Mouse (Mus musculus) forebrain, postnatal 0 days (tissue): Measurements from ENCODE around the gene Exoc3l. TPM values are rescaled to one million over a fixed set of nuclear protein-coding genes. Genes with fewer than 3 reads are reported as not detected.

ENCODE experiments used
- ATAC-seq: fragments of 200-750 bp; cut with Nextera tagmentation; 2 replicates; pipeline ENCODE4 v1.8.0; 2017; ENCODE audit warnings: mild to moderate bottlenecking, moderate library complexity
- DNase-seq: peaks from one replicate; pipeline ENCODE4 v3.0.0-alpha.2; 2015
- H3K27ac ChIP-seq: fragments of 300-500 bp; sonication (generic); 2 replicates; pipeline ENCODE4 v1.5.1; 2014; ENCODE audit warnings: low read depth, mild to moderate bottlenecking, antibody characterized with exemption, low read length, moderate library complexity, mixed read lengths
- H3K27me3 ChIP-seq: fragments of 300-500 bp; sonication (generic); 2 replicates; pipeline ENCODE4 v1.6.1; 2014; ENCODE audit warnings: mild to moderate bottlenecking, low read length, mixed read lengths; ENCODE audit not compliant: insufficient read depth
- H3K36me3 ChIP-seq: fragments of 300-500 bp; sonication (generic); 2 replicates; pipeline ENCODE4 v1.6.1; 2014; ENCODE audit warnings: mild to moderate bottlenecking, moderate library complexity; ENCODE audit not compliant: insufficient read depth
- H3K4me1 ChIP-seq: fragments of 300-500 bp; sonication (generic); 2 replicates; pipeline ENCODE4 v1.6.1; 2014; ENCODE audit warnings: antibody characterized with exemption; ENCODE audit not compliant: insufficient read depth
- H3K4me2 ChIP-seq: fragments of 300-500 bp; sonication (generic); 2 replicates; pipeline ENCODE4 v1.6.1; 2014; ENCODE audit warnings: low read depth, mild to moderate bottlenecking, moderate library complexity
- H3K4me3 ChIP-seq: fragments of 300-500 bp; sonication (generic); 2 replicates; pipeline ENCODE4 v1.5.1; 2014; ENCODE audit warnings: low read depth, low read length, mixed read lengths
- H3K9ac ChIP-seq: fragments of 300-500 bp; sonication (generic); 2 replicates; pipeline ENCODE4 v1.6.1; 2014; ENCODE audit warnings: mild to moderate bottlenecking
- H3K9me3 ChIP-seq: fragments of 300-500 bp; sonication (generic); 2 replicates; pipeline ENCODE4 v1.6.1; 2016; ENCODE audit warnings: low read length
- CTCF ChIP-seq: sonication (generic); IDR thresholded peaks from 2 replicates; pipeline ENCODE4 v1.5.1; 2016; ENCODE audit warnings: antibody characterized with exemption, control low read depth, low read depth
- WGBS: fragments of 180-500 bp; shearing (Covaris S2); extraction: QIAGEN DNeasy Blood & Tissue Kit; methylation state at CpG from one replicate; pipeline ENCODE4 v1.1.7; 2014; 5-methylcytosine and 5-hydroxymethylcytosine counted together
- polyA plus RNA-seq: library from polyadenylated mRNA; unstranded; fragments of >200 nt; fragmentation: Nextera tagmentation; extraction: Ambion mirVana; gene quantifications from 2 replicates; pipeline ENCODE4 v1.2.1, GENCODE M21; 2015
- total RNA-seq: library from RNA; depleted of rRNA; stranded (reverse); fragments of >200 nt; gene quantifications from 2 replicates; pipeline ENCODE4 v1.2.3, GENCODE M21; 2014

Gene Exoc3l
- total and polyA plus RNA-seq, 2 experiments from 2014 or later: 2.7 to 7.5 TPM

GRCm38 (mm10) chr8:105326141-105326672 is 30.3 kb upstream of the Exoc3l start, which contains the start of the genes Lrrc29 and Tmem208:
Lrrc29 (minus strand) TSS chr8:105326278.
Tmem208 (plus strand) TSS chr8:105326354.
- peak; percentile 67 for TF ChIP-seq CTCF

GRCm38 (mm10) chr8:105325641-105326093 is 29.8 kb upstream of the Exoc3l start:
- Histone ChIP-seq H3K36me3 (peaks cover 35% of the 10 kb centered on the region), H3K4me2 (peak overlapping the region; percentile 90), H3K9ac (peak overlapping the region; percentile 80), H3K9me3 (no peaks in the 10 kb centered on the region), H3K27ac (peak overlapping the region; percentile 84), H3K27me3 (no peaks in the 10 kb centered on the region), H3K4me1 (peaks cover 16% of the 10 kb centered on the region), H3K4me3 (peak overlapping the region; percentile 57)
- no peak for DNase-seq
- WGBS: 2% methylated on average over 12 of the region's 12 CpGs
- TF ChIP-seq CTCF: 0 out of 2 replicates have a peak, but pooled peaks have one; percentile 4
- ATAC-seq: peak; percentile 33

More at GRCm38 (mm10) chr8:105326141-105326672, 30.3 kb upstream of the Exoc3l start, which contains the start of the genes Lrrc29 and Tmem208:
- WGBS: 2% methylated on average over 36 of the region's 36 CpGs
- peaks cover 16% of the 10 kb centered on the region for H3K4me1 ChIP-seq
- no peaks in the 10 kb centered on the region for H3K9me3 ChIP-seq
- no peaks in the 10 kb centered on the region for H3K27me3 ChIP-seq
- peak within 1 kb of the TSS; percentile 57 for H3K4me3 ChIP-seq
- DNase-seq (peak; percentile 97), ATAC-seq (peak; percentile 97)
- peak within 1 kb of the TSS; percentile 84 for H3K27ac ChIP-seq
- H3K9ac ChIP-seq: peak within 1 kb of the TSS; percentile 80
- H3K36me3 ChIP-seq: peaks cover 39% of the 10 kb centered on the region
- H3K4me2 ChIP-seq: peak within 1 kb of the TSS; percentile 90

- no peak for ATAC-seq
- Histone ChIP-seq H3K4me3 (no peak overlapping the region), H3K9ac (no peak overlapping the region), H3K4me1 (peaks cover 16% of the 10 kb centered on the region), H3K4me2 (no peak overlapping the region), H3K9me3 (no peaks in the 10 kb centered on the region), H3K36me3 (peaks cover 27% of the 10 kb centered on the region), H3K27me3 (no peaks in the 10 kb centered on the region), H3K27ac (no peak overlapping the region)
- WGBS: 92% methylated on average over 4 of the region's 4 CpGs
- no peak for TF ChIP-seq CTCF
- DNase-seq: no peak
These were observed 27.3 kb upstream of the Exoc3l start for GRCm38 (mm10) chr8:105323183-105323582.

GRCm38 (mm10) chr8:105318662-105319190 is 22.8 kb upstream of the Exoc3l start:
- Histone ChIP-seq H3K9me3 (no peaks in the 10 kb centered on the region), H3K4me3 (no peak overlapping the region), H3K27me3 (no peaks in the 10 kb centered on the region), H3K36me3 (peaks cover 62% of the 10 kb centered on the region), H3K9ac (no peak overlapping the region), H3K4me2 (no peak overlapping the region), H3K27ac (no peak overlapping the region), H3K4me1 (no peaks in the 10 kb centered on the region)
- 84% methylated on average over 11 of the region's 11 CpGs for WGBS
- no peak for ATAC-seq
- DNase-seq: no peak
- TF ChIP-seq CTCF: no peak

- no peak for ATAC-seq
- no peak overlapping the region for H3K27ac ChIP-seq
- H3K36me3 ChIP-seq: peaks cover 68% of the 10 kb centered on the region
- H3K27me3 ChIP-seq: no peaks in the 10 kb centered on the region
- DNase-seq: no peak
- no peak overlapping the region for H3K4me2 ChIP-seq
- H3K4me3 ChIP-seq: no peak overlapping the region
- no peaks in the 10 kb centered on the region for H3K4me1 ChIP-seq
- no peak overlapping the region for H3K9ac ChIP-seq
- 76% methylated on average over 4 of the region's 4 CpGs for WGBS
- TF ChIP-seq CTCF: no peak
- H3K9me3 ChIP-seq: no peaks in the 10 kb centered on the region
These were observed 22.0 kb upstream of the Exoc3l start for GRCm38 (mm10) chr8:105317941-105318340.

GRCm38 (mm10) chr8:105315073-105315769 is 19.3 kb upstream of the Exoc3l start:
- no peak overlapping the region for H3K9ac ChIP-seq
- no peak for TF ChIP-seq CTCF
- peaks cover 71% of the 10 kb centered on the region for H3K36me3 ChIP-seq
- no peaks in the 10 kb centered on the region for H3K4me1 ChIP-seq
- DNase-seq (no peak), ATAC-seq (no peak)
- no peak overlapping the region for H3K4me3 ChIP-seq
- no peak overlapping the region for H3K27ac ChIP-seq
- no peak overlapping the region for H3K4me2 ChIP-seq
- no peaks in the 10 kb centered on the region for H3K27me3 ChIP-seq
- H3K9me3 ChIP-seq: no peaks in the 10 kb centered on the region
- 93% methylated on average over 18 of the region's 18 CpGs for WGBS
